Mouse (Mus musculus) ovary, postnatal 10 days (tissue): Measurements from ENCODE around the gene Ncf4.

Experiments used
- DNase-seq: peaks from one replicate; pipeline ENCODE4 v3.0.0; 2022; ENCODE audit warnings: low spot score

Gene Ncf4

DNA sequence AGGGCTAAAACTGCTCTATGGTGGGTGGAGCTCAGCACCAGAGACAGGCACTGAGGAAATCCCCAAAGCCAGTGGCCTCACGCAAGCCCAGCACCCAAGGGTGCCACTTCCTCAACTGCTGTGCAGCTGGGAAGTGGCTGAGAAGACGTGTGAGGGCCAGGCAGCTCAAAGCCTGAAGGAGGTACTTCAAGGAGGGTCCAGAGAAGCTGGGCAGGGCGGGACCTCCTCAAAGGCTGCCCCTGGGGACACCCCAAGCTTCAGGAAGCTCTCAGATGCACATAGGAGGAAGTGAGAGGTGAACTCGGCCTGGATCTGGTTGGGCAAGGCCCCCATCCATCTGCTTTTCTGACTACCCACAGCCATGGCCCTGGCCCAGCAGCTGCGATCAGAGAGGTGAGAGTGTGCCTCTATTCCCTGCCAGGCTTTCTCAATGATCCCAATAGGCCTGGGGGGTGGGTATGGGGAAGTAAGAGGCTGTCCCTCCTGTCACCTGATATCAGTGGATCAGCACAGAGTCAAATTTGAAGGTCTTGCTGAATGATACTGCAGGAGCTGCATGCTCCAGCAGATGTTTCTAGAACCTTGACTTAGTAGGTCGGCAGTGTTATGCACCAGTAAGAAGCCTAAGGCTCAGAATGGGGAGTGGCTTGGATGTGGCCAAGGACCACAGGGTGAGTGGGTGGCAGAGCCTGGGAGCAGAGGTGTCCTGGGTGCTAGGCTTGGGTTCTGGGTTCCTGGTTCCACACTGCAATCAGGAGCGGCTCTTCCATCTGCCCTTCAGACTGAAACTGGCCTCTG is at the start of gene Ncf4:
Gene Ncf4, plus strand, starts transcription at position 107 of the 798 bp plus-strand sequence.
- DNase-seq = no peak

DNA sequence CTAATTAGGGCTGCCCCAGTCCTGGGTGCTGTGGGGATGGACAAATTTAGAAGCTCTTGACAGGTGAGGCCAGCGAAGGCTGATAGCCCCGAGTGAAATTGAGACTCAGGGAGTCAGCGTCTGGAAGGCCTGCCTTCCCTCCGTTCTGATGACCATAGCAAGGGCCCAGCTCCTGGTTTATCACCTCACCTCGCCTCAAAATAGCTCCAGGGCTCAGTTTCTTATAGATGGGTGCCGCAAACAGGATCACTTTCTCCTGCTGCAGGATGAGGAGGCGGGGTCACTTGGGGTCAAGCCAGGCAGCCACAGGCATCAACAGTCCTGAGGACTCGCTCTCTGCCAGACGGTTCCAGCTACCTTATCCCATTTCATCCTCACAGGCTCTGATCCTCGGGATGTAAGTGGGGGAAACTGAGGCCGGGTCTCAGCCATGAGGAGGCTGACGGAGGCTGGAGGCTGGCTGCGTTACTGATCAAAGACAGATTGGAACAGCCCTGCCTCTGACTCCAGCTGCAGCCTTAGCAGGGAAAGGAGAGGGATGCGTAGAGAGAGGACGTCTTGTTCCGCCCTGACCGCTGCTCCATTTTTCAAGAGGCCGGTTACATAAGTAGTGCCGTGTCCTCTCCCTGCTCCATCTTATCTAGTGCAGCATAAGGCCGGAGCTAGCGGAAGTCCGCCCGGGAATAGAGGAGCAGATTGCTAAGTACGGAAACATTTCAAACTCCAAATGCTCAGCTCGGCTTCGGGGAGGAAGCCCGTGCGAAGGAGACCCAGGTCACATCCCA is 49.3 kb upstream of the Ncf4 start:
- no peak for DNase-seq

DNA sequence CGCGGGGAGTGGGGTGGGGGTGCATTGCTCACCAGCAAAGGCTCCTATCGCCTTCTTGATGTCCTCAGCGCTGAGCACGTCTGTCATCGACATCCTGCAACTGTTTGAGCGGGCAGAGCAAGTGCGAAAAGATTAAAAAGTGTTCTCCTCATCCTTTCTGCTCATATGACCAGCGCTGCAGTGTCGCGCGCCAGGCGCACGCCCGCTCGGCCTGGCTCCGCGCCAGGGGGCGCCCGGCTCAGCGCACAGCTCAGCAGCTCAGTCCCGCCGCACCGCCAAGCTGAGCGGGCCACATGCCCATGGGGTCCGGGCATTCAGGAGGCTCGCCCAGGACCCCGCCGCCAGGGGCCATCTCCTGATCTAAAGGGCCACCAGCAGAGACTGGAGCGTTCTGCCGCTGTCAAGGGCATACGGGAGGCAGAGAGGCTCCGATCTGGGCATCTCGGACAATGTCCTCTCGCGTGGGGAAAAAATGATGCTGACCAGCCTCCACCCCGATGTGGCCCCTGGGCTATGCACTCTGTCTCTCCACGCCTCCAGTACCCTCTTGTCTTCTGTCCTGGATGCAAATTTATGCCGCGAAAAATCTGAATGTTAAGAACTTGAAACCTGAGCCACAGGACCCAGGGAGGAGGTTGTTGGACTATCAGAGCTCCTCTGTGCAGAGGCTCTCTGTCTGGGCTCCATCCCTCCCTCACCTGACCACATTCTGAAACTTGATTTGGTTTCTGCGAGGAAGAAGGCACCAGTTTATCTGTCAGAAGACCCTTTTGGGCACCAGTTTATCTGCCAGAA is 40.4 kb upstream of the Ncf4 start:
- DNase-seq = peak; percentile 12

DNA sequence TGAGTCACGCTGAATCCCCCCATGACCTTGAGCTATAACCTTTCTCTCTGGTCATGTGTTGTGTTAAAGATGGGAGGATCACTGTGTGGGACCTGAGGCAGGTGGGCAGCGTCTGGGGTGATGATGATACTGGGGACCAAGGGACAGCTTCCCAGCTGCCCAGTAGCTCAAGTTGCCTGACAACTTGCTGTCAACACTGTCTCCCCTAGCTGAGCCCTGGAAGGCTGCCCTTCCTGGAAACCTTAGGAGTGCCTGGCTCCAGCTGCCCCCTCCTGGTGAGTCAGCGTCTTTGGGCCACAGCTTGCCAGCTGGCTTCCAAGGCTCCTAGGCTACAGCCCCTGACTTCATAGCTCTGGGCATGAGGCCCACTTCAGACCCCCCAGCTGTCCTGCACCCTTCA is 39.4 kb upstream of the Ncf4 start:
- DNase-seq = no peak

DNA sequence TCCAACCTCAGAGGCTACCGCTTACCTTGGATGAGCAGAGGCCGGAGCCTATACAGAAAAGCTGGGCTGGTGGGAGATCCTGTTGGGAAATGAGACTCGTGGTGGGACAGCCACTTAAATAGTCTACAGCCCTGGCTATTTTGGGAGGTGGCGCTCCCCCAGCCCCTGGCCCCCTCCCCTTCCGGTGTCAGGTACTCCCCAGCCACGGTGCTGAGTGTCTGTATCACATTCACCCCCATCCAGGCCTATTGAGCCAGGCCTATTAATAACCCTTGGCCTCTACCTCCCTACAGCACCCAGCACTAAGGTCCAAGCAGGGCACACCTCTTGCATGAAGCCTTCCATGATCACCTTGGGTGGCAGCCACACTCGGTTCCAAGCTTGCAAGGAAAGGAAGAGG is 38.3 kb upstream of the Ncf4 start, which contains the start of gene Pvalb:
Gene Pvalb, minus strand, starts transcription at position 89 of the 400 bp plus-strand sequence.
- no peak for DNase-seq

DNA sequence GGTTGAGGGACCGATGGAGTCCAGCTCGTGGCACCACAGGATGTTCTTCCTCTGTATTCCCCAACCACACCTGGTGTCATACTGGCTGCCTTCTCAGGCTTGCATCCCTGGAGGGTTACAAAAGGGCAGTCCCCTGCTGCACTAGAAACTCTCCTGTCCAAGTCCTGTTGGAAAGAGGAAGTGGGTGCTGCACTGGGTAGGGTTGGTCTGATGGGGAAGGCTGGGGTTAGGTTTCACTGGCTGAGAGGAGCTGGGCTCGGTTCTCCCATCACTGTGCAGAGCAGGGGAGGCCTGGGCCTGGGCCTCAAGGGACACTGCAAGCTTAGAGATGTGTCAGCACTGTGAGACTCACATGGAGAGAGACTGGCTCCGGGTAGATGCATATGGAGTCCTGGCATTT is 34.4 kb upstream of the Ncf4 start:
- DNase-seq = no peak

DNA sequence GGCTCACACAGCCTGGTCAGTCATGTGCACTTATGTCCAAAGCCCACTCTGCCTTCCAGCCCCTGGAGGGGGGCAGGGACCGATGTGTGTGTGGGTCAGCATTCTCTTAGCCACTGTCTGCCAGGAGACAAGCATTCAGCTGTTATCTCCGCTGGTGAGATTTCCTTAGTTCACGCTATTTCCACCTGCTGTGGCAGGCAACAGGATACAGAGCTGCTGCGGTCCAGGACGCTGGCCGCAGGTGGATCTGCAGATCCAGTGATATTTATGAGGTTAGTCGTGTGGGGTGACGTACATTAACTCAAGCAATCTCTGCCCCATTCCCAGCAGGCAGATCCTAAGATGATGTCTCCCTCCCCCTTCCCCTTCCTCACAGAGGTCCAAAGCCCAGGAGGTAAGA is 33.2 kb upstream of the Ncf4 start:
- DNase-seq = no peak

DNA sequence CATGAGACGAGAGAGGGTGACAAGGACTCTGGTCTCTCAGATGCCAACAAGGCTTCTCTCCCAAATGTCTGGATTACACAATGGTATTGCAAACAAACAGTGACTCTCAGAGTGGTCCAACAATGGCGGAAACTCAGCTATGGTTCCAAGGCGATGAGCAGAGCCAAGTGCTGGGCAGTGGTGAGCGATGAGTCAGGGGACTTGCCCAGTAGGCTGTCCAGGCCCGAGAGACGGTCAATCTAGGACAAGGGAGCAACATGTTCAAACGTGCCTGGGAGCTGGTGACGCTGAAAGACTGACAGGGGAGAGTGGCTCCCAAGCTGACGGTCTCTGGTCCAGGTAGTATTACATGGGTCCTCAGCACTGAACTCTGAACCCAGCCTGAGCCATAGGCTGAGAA is 29.3 kb upstream of the Ncf4 start:
- DNase-seq = no peak

DNA sequence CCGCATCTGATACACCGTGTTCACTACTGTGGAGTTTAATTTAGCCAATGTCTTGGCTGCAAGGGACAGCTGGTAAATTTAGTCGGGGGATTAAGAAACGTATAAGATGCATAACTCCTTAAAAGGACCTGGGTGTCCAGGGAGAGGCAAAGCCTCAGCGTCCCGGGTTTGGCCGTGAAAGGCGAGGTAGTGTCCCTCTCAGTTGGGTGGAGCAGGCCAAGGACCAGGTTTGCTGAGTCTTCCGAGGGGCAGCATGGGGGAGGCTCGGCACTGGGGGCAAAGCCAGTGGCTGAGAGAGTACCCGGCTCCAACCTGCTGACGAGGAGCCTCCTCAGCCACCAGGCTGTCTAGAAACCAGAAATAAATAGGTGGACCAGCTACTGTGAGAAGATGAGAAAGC is 16.8 kb upstream of the Ncf4 start:
- DNase-seq = no peak

DNA sequence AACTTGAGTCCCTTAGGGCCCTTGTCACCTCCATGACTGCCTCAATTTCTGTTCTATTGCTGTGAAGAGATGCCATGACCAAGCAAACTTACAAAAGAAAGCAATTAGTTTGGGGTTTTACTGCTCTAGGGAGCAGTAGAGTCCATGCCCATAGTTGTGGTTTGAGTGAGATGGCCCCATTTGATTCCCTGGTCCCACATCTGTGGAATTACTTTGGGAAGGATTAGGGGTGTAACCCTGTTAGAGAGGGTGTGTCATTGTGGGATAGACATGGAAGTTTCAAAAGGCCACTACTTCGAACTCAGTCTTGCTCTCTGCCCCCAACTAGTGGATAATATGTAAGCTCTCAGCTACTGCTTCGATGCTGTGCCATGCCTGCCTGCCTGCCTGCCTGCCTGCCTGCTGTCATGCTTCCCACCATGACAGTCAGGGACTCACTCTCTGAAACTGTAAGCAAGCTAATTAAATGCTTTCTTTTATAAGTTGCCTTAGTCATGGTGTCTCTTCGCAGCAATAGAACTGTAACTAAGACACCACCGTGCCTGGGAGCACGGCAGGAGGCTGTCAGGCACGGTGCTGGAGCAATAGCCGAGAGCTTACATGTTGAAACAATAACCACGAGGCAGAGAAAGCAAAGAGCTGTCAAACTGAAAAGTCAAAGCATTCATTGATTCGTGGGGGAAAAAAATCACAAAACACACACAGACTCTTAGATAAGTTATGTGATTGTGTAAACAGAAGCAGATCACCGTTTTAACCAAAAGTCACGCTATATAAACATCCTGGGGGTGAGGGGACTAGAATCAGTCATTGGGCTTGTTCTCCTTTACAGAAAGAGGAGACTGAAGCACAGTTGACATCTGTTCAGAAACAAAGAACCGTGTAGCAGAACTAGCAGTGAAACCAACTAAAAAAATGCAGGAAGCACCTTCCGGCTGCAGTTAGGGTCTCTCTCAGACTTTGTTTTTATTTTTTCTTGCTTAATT is 13.0 kb upstream of the Ncf4 start:
- no peak for DNase-seq

DNA sequence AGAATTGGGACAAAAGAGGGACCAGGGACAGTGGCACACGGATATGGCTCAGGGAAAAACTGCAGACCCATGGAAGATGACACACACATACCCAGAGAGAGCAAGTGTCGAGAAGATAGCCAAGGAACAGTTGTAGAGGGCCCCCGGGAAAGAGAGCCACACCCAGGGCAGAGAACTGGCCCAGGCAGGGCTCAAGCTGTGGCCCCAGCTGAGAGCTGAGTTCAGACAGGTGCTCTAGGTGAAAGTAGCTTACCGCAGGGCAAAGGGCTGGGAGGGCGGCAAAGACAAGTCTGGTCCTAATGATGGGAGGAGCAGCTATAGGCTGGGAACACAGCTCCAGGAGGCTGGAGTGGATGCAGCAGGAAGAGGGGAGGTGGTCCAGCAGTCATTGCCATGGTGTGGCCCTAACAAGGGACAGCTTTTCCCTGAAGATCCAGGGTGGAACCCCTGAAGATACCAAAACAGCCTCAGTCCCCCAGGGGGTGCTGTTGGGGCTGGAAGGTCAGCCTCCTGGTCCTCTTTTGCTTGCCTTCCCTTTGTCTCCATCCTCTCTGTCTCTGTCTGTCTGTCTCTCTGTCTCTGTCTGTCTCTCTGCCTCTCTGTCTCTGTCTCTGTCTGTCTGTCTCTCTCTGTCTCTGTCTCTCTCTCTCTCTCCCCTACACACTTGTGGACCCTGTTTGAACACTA is 9.6 kb upstream of the Ncf4 start:
- DNase-seq = no peak

DNA sequence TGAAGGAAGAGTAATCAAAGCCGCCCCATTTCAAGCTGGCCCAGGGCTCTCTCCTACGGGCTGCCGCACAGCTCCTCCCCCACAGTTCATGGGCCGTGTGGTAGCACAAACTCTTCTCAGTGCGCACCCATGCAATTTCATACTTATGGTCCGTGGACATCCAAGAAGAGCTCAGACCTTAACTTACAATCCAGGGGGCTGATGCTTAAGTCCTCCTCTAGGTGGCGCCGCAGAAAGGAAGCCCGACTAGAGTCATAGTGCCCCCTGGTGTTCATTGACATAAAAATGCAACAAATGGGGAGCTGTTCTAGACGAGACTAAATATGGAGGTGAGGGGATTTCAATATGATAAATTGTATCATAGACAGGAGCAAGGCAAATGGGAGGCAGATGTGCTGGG is 5.1 kb upstream of the Ncf4 start:
- DNase-seq = no peak

DNA sequence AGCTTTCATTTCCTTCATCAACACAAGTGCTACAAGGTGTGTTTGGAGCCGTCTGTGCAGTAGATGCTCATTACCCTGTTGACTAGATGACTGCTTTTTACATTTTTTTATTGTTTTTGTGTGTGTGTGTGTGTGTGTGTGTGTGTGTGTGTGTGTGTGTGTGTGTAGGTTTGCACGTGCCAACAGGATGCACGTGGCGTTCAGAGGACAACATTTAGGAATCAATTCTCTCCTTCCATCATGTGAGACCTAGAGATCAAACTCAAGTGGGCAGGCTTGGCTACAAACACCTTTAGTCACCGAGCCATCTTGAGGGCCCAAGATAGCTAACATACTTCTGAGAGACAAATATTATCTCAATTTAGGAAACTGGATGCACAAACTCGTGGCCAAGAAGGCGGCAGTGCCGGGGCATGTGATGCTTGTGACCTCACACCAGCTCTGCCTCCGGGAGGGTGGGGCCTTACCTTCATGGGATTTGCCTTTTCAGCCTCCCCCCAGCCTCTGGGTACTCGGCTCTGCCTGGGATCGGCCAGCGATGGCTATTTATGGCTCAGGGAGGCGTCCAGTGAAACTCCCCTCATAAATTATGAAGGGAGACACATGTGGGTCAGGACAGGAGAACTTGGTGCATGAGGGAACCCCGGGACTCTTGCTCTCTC is 4.5 kb upstream of the Ncf4 start:
- DNase-seq = no peak

DNA sequence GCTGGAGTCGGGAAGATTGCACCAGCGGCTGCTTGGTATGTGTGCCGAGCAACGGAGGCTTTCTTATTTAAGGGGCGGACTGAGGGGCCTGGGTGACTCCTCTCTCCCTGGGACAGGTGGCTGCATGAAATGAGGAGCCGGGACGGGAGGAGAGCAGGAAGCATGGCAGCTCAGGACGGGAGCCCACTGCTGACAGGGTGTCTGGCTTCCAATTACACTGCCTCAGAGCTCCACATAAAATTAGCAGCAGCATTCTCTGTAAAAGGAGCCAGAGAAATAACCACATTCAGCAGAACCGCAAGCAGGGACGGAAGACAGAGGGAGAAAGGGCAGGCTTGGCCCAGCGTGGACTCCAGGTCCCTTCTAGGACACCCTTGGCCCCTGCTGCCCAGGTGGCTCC is 3.3 kb upstream of the Ncf4 start:
- DNase-seq = no peak

DNA sequence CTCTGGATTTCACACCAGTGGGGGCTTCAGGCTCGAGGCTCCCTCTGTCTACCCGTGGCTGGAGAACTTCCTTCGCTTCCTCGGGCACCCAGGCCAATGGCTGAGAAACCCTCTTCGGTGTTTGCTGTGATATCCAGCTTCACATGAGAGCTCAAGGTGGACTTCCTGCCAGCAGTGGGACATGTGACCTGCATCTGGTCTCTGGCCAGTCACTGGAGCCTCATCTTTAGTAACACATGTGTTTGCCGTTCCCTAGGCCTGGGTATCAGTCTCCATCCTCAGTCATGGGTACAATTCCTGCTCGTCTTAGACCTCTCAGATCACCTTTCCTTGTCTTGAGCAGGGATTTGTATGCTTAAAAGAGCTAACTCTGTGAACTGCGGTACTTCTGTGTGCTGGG is 1.5 kb upstream of the Ncf4 start:
- no peak for DNase-seq

DNA sequence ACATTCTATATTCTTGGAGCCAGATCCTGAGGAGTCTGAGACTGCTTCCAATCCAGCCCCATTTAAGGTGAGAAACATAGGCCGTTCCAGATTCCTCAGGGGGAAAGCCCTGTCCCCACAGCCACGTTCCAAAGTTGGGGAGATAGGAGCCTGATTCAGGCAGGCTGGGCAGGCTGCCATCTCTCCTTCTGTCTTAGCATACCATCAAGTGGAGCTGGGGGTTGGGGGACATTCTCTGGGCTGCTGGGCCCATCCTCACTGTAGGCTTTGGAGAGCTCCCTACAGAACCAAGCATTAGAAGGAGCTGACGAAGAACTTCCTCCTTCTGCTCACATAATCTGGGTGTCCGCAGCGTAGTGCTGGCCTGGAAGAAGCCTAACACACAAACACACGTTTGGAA is 827 bp upstream of the Ncf4 start:
- no peak for DNase-seq

DNA sequence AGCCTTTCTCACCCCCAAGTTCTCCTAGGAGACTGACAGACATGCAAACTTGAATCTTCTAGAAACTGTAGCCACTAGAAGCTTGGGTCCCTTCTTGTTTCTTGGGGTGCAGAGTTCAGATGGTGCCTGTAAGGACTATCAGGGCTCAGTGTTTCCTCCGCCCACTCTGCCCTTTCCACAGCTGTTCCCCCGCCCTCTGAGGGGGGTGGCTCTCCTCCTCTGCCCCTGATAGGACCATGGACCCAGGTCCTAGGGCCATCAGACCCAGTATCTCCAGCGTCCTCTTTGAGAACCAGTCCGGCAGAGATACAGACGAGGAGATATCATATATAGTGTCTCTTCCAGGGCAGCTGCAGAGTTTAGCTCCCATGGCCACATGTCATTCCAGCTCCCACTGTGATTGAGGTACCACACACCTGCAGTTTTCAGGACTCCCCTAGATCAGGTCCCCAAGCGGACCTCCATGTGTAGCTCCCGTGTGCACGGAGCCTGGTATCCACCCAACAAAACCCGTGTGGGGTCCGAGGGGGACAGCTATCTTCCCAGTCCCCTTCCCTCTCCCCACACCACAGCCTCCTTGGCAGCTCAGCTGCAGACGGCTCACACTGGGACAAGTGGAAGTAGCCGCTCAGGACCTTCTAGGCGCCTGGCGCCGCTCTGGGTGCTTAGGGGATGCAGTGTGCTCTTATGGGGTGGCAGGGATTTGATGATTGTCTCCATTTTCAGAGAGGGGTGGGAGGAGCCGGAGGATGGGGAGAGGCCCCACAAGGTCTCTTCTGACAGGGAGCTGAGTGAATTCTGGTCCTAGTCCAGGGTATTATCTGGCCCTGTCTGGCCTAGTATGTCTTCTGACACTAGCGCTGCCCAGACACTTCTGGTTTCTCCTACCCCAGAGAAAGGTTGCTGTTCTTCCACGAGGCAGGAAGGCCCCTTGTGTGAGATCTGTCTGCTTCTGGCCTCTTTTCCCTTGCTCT is 1.8 kb downstream of the Ncf4 start:
- no peak for DNase-seq

DNA sequence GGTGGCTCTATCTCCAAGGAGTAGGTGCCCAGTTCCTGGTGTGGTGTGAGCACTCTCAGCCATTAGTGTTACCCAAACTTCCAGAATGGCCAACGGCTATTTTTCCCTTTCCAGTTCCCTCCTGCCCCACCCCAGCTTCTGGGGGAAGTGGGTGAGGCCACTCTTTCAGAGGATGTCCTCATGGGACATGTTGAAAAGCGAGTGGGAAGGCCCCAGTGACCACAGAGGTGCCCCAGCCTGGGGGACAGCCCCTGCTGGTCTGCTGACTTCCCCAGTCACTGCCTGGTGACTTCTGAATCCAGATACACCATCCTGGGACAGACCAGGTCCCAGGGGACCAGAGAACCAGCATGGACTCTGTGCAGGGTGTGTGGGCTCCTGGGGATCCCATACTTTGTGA is 3.1 kb downstream of the Ncf4 start:
- no peak for DNase-seq

DNA sequence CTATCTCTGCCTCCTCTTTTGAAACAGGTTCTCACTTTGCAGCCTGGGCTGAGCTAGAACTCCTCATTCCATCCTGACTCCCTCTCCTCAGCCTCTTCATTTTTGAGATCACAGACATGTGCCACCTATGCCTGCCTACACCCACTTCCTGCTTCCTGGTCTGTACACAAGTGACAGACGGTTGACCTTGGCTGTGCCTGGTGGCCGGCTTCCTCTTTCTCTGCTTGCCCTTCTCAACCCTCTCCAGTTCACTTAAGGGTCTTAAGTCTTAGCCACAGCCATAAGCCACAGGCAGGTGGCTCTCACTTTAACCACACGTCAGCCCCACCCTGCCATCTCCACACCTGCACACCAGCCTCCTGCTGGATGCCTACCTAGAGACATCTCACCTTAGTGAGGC is 3.8 kb downstream of the Ncf4 start:
- DNase-seq = no peak
